Mouse (Mus musculus): ENCODE measurements around the gene Aqp1. TPM values are rescaled to one million over a fixed set of nuclear protein-coding genes. Genes with fewer than 3 reads are reported as not detected.

Aqp1 gene
- polyA plus RNA-seq (2012; rRNA removed): 355 and 516 TPM in 2 replicates

DNA sequence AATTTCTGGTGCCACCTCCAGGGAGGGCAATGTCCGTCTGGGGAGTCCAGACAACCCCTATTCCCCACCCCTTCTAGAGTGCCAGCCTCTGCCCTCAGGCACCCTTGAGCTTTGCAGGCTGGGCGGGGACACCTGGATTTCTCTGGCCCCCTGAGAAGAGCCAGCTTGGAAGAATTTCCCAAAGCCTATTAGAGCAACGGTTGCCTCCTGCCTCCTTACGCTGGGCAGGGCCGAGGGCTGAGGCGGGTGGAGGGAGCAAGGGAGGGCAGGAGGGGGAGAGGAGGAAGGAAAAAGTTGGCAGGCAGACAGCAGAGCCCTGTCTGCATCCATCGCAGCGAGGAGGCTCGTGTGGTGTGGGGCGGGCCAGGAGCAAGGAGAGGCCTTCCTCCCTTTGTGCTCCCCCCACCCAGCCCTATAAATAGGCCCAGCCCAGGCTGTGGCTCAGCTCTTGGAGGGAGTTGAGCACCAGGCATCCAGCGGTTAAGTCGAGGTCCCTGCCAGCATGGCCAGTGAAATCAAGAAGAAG, at the start of gene Aqp1:
Aqp1 (plus strand) TSS at position 444 of the 526 bp plus-strand sequence.
- DNase-seq (ENCODE audit: low read depth): no peak

DNA sequence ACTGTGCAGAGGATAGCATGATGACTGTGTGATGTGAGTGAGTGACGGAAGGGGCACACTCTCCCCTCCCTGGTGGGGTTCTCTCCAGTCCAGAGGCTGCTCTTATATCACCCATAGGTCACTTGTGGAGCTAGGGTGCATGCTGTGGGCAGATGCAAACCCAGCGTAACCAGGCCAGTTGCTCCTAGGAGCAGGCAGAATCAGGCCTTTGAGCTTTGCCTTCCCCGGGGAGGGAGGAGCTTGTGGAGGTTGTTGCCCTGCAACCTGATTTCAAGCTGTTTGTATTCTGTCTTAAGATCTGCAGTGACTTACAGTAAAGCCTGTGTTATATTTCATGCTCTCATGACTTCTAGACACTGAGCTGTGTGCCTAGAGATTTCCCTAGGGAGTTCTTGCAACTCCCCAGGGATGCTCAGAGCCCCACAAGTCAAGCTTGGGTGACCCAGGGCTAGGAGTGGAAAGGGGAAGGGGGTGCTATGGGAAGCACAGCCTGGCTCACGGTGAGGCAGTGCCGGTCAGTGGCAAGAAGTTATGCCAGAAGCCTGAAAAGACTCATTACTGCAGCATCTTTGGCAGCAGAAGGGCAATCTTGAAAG, 48.1 kb upstream of the Aqp1 start:
- no peak for DNase-seq (ENCODE audit: low read depth)

DNA sequence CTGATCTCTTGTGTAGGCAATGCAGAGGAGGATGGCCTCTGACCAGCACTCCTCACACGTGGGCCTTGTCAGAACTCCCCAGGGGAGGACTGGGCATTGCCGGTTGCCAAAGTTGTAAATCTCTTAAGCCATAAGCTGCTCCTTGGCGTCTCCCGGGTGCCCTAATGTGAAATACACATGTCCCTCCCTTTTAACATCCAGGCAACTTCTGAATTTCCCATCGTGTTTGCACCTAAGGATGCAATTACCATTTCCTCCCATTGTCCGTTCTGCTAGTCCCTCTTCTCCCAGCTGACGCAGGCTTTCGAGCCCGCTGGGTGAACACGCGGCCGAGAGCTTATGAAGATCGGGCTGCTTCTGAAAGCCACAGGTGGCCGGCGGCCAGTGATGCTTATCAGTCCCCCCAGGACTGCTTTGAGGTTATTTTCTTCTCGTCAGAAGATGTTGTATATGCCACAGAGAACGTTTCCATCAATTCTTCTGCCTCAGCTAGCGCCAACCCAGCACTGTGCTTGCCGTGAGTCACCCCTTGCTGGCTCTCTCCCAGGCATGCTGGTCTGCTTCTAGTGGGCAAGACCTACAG, 41.6 kb upstream of the Aqp1 start:
- DNase-seq (ENCODE audit: low read depth): peak; percentile 36

DNA sequence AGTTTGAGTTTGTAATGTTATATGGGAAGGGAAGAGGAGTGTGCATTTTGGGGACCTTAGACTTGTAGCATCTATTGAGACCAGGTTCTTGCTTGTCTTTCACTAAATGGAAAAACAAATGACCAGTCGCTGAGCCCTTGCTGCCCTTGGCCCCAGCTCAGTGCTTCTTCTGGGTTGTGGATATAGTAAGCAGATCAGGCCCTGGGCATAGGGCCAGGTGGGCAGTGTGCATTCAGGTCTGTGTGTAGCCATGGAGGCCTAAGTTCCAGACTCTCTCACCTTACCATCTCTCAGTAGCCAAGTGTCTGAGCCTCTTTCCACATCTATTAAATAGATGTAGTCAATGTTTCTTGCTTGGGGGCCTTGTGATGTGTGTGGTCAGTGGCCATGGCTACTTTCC, 40.9 kb upstream of the Aqp1 start:
- DNase-seq (ENCODE audit: low read depth): no peak

- DNase-seq (ENCODE audit: low read depth): no peak
Observed at GRCm38 (mm10) chr6:55299482-55299881, 36.8 kb upstream of the Aqp1 start.

- DNase-seq (ENCODE audit: low read depth): no peak
Observed at GRCm38 (mm10) chr6:55299917-55300316, 36.3 kb upstream of the Aqp1 start.

- no peak for DNase-seq (ENCODE audit: low read depth)
Observed at GRCm38 (mm10) chr6:55300704-55301103, 35.5 kb upstream of the Aqp1 start.

- DNase-seq (ENCODE audit: low read depth): no peak
Observed at GRCm38 (mm10) chr6:55310179-55310578, 26.1 kb upstream of the Aqp1 start.

DNA sequence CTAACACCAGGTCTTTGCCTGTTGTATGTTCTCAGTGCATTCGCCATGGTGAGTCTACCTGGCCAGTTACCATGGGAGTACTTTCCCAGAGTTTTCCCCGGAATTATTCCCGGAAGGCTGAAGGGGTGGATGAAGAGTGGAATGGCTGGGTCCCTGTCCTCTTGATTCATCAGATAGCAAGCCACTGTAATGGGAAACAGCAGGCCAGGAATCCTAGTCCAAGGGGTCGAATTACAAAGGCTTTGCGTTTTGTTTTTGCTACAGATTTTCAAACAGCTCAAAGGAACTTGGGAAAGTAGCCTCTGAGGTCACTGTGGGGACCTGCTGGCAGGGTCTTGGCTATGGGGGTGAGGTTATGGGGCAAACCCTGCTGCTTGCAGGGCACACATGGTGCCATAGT, 24.3 kb upstream of the Aqp1 start:
- no peak for DNase-seq (ENCODE audit: low read depth)

- DNase-seq (ENCODE audit: low read depth): no peak
Observed at GRCm38 (mm10) chr6:55313893-55314292, 22.3 kb upstream of the Aqp1 start.

GRCm38 (mm10) chr6:55314628-55315027, 21.6 kb upstream of the Aqp1 start:
- no peak for DNase-seq (ENCODE audit: low read depth)

GRCm38 (mm10) chr6:55318597-55318996, 17.6 kb upstream of the Aqp1 start:
- no peak for DNase-seq (ENCODE audit: low read depth)

GRCm38 (mm10) chr6:55319585-55320551, 16.4 kb upstream of the Aqp1 start:
- DNase-seq (ENCODE audit: low read depth): no peak

DNA sequence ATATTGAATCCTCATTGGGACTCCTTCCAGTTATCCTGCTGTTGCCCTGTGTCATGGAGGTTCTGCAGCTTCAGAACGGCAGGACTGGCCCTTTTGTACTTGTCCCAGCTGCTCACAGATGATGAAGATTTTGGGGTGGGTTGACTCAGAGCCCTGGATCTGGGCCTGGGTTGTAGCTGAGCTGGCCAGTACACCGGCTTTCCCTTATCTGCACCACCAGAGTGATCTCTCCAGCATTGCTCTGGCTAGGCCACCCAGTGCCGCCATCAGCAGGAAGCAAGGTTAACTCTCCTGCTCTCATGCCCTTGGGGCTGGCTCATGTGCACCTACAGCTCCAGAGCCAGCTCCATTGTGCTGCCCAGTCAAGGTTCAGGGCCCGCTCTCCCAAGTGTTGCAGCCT, 15.3 kb upstream of the Aqp1 start:
- no peak for DNase-seq (ENCODE audit: low read depth)

- DNase-seq (ENCODE audit: low read depth): no peak
Observed at GRCm38 (mm10) chr6:55321518-55321917, 14.7 kb upstream of the Aqp1 start.

GRCm38 (mm10) chr6:55322980-55323379, 13.3 kb upstream of the Aqp1 start:
- DNase-seq (ENCODE audit: low read depth): no peak

DNA sequence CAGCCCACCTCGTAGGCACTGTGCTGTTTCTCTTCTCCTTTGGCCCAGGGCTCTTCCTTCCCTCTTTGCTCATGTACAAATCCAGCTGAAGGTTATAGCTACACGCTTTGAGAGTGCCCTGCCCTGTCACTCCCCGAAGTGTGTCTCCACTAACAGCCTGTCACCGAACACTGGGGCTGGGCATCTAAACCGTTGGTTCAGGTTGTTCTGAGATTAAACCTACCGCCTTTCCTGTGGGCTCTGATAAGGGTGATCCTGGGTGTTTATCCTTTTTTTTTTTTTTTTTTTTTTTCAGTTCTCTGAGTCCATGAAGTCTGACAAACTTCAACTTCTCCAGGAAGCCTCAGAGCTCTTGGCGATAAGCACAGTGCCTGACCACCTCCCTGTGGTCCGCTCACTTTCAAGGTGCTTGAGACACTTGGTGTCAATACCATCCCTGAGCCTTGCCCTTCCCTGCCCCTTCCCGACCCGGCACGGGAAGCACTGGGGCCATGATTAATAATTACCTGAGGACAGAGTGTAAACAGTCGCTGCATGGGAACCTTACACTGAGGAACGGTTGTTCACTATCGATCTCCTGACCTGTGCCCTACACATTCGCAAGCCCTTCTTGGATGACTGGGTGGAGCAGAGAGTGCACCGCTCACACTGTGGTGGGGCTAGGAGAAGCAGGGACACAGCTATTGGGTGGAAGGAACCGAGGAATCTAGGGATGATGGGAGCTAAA, 12.2 kb upstream of the Aqp1 start:
- no peak for DNase-seq (ENCODE audit: low read depth)

DNA sequence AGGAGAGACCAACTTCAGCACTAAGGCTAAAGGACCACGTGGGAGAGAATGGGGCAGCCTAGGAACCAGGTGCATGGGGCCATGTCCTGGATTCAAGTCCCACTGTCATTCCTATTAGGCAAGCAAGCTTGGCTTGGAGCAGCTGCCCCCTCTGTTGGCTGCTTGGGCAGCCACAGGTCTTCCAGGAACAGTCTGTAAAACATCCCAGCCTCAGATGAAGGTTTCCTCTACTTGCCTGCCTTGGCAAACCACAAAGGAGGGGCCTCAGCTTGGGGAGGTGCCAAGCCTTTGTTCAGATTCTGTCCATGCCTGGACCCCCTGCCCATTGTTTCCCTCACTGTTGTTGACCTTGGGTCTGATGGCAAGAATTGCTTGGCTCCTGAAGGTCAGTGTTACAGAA, 11.4 kb upstream of the Aqp1 start:
- no peak for DNase-seq (ENCODE audit: low read depth)

DNA sequence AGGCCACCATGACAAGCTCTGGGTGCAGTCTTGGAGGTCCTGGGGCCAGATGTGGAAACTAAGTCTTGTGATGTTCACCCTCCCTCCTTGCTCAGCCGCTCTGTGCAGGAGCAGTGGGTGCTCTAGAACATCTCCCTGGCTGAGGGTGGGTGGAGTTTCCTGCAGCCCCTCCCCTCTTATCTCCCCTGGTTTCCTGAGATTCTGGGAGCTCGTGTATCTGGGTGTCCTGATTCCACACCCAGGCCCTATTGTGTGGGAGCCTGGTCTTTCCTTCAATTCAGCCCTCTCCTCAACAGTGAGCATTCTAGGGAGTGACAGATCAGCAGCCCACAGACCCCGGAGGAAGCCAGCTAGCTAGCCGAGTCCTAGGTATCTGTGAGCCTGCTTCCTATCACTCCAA, 9.9 kb upstream of the Aqp1 start:
- DNase-seq (ENCODE audit: low read depth): no peak

- no peak for DNase-seq (ENCODE audit: low read depth)
Observed at GRCm38 (mm10) chr6:55327326-55327725, 8.9 kb upstream of the Aqp1 start.

DNA sequence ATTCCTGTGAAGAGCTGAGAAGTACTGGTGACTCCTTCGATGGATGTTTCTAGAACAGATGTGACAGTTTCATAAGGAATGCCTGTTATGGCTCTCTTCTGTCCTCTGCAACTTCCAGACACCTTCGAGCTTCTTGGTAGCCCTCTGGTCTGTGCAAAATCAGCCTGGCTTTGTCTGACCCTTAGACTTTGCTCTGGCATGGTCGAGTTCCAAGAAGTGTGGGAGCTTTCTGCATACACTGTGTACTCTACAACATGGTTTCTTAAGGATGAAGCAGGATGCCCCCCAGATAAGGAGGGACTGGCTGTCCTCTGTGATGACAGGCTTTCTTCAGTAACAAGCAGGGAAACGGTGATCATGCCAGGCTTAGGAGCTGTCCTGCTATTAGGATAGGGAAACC, 8.1 kb upstream of the Aqp1 start:
- DNase-seq (ENCODE audit: low read depth): no peak

GRCm38 (mm10) chr6:55331315-55331714, 4.9 kb upstream of the Aqp1 start:
- no peak for DNase-seq (ENCODE audit: low read depth)

Data from gonadal fat pad, adult 2 months (tissue).